Mouse (Mus musculus) CD4-positive, CD25-positive, alpha-beta regulatory T cell, adult 2 months (primary cell): ENCODE measurements around the gene Map3k3.

Experiments used
- DNase-seq: peaks from one replicate; pipeline ENCODE4 v3.0.0-alpha.2; 2012; ENCODE audit warnings: low read depth, low spot score

The Map3k3 gene

GRCm38 (mm10) chr11:106192241-106192640 is 107.8 kb downstream of the Map3k3 start:
- DNase-seq = no peak

GRCm38 (mm10) chr11:106192657-106193370 is 108.4 kb downstream of the Map3k3 start:
- peak; percentile 62 for DNase-seq

- DNase-seq = peak; percentile 99
Measured at GRCm38 (mm10) chr11:106193371-106194154, 109.2 kb downstream of the Map3k3 start.

GRCm38 (mm10) chr11:106194155-106194541 is 109.7 kb downstream of the Map3k3 start:
- DNase-seq = no peak

GRCm38 (mm10) chr11:106194891-106195290 is 110.5 kb downstream of the Map3k3 start:
- no peak for DNase-seq

GRCm38 (mm10) chr11:106195341-106195740 is 110.9 kb downstream of the Map3k3 start:
- no peak for DNase-seq

GRCm38 (mm10) chr11:106198277-106198676 is 113.9 kb downstream of the Map3k3 start:
- peak; percentile 24 for DNase-seq

GRCm38 (mm10) chr11:106199997-106200396 is 115.6 kb downstream of the Map3k3 start:
- DNase-seq = peak; percentile 23

- DNase-seq = peak; percentile 56
Measured at GRCm38 (mm10) chr11:106200756-106201155, 116.3 kb downstream of the Map3k3 start.

GRCm38 (mm10) chr11:106201337-106202122 is 117.1 kb downstream of the Map3k3 start:
- DNase-seq = peak; percentile 66

- DNase-seq = peak; percentile 68
Measured at GRCm38 (mm10) chr11:106202123-106202465, 117.7 kb downstream of the Map3k3 start, which contains the start of gene Strada. Gene Strada (minus strand): TSS chr11:106202168.
